8 mouse cellular contexts compared by ENCODE assay signal in the genomic region with DNA sequence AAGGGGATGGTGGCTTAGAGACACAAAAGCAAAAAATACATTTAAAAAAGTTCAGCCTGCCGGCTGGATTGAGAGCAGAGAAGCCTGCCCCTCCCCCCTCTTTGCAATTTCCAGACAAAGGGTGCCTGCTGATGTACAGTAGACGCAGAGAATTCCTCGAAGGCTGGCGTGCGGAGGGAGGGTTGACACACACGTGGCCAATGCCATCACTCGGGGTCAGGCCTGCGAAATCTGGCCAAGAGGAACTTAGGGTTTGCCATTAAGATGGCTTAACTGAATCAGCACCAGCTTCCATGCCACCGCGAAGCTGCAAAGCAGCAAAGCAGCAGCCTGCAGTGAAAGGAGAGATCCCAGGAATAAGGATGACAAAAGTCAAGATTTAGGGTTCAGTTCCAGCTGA. TPM values are rescaled to one million over a fixed set of nuclear protein-coding genes. Genes with fewer than 3 reads are reported as not detected.
DNase-seq lines count a peak whose midpoint lies in the region; ATAC-seq and TF ChIP-seq lines count a peak whose summit lies in the region.

No protein-coding gene starts in this region.

- no peak for TF ChIP-seq CTCF in brain, embryonic 14.5 days (IDR thresholded peaks at IDR 0.05; ENCODE audit: borderline replicate concordance, extremely low read depth, insufficient read depth, insufficient read length)
- TF ChIP-seq CTCF in stomach, postnatal 0 days (IDR thresholded peaks at IDR 0.05; ENCODE audit: low read depth), result no peak

- no peaks in the 10 kb centered on the region for H3K27me3 ChIP-seq in heart, embryonic 15.5 days
- H3K27me3 ChIP-seq in midbrain, embryonic 13.5 days, result no peaks in the 10 kb centered on the region
- H3K27me3 ChIP-seq in stomach, postnatal 0 days (ENCODE audit: control insufficient read depth, insufficient read depth, low read length), result no peaks in the 10 kb centered on the region

- peak overlapping the region; percentile 30; the same call in 1 of the 2 replicates for H3K9ac ChIP-seq in heart, embryonic 15.5 days
- peak overlapping the region; percentile 82 for H3K9ac ChIP-seq in midbrain, embryonic 13.5 days (replicated peaks)
- H3K9ac ChIP-seq in stomach, postnatal 0 days (ENCODE audit: low read length), result no peak overlapping the region

- WGBS in heart, embryonic 15.5 days, result 9% methylated on average over 10 of the region's 10 CpGs
- 0% methylated on average over 10 of the region's 10 CpGs for WGBS in midbrain, embryonic 13.5 days
- WGBS in stomach, postnatal 0 days, result 9% methylated on average over 10 of the region's 10 CpGs

- H3K9me3 ChIP-seq in heart, embryonic 15.5 days (replicated peaks), result no peaks in the 10 kb centered on the region
- H3K9me3 ChIP-seq in midbrain, embryonic 13.5 days, result no peaks in the 10 kb centered on the region
- H3K9me3 ChIP-seq in stomach, postnatal 0 days (ENCODE audit: control insufficient read depth, low read length), result no peaks in the 10 kb centered on the region

- peak overlapping the region; percentile 62 for H3K4me2 ChIP-seq in heart, embryonic 15.5 days
- H3K4me2 ChIP-seq in midbrain, embryonic 13.5 days (replicated peaks), result peak overlapping the region; percentile 66
- peak overlapping the region; percentile 50 for H3K4me2 ChIP-seq in stomach, postnatal 0 days (replicated peaks; ENCODE audit: low read depth)

- peak; percentile 25 for DNase-seq in layer of hippocampus, adult 11-12 months (ENCODE audit: low spot score)
- DNase-seq in layer of hippocampus, adult 9-11 months, result no peak
- peak; percentile 92 for DNase-seq in brain, embryonic 14.5 days (ENCODE audit: low read depth)
- peak; percentile 16 to 32 for DNase-seq in layer of hippocampus, postnatal 25 days (ENCODE audit: extremely low spot score in 1 of 2, low spot score in 1 of 2)
- peak; percentile 53 for DNase-seq in stomach, postnatal 0 days (ENCODE audit: low spot score)
- no peak for DNase-seq in urinary bladder, adult 2 months (ENCODE audit: low spot score)

- H3K4me1 ChIP-seq in heart, embryonic 15.5 days (replicated peaks), result peaks cover 28% of the 10 kb centered on the region
- peaks cover 26% of the 10 kb centered on the region for H3K4me1 ChIP-seq in midbrain, embryonic 13.5 days (replicated peaks)
- H3K4me1 ChIP-seq in stomach, postnatal 0 days (replicated peaks; ENCODE audit: control insufficient read depth, insufficient read depth), result peaks cover 4% of the 10 kb centered on the region; the same call in 1 of the 2 replicates

- H3K27ac ChIP-seq in heart, embryonic 15.5 days, result peak overlapping the region; percentile 65
- peak overlapping the region; percentile 93 for H3K27ac ChIP-seq in midbrain, embryonic 13.5 days
- H3K27ac ChIP-seq in stomach, postnatal 0 days (replicated peaks), result no peak overlapping the region; the same call in 1 of the 2 replicates

- no peak for TF ChIP-seq POLR2A in brain, embryonic 14.5 days (IDR thresholded peaks at IDR 0.05; ENCODE audit: borderline replicate concordance, extremely low read depth, insufficient read depth, insufficient read length, poor library complexity, severe bottlenecking)

- TF ChIP-seq EP300 in stomach, postnatal 0 days (optimal IDR thresholded peaks at IDR 0.05), result no peak

- H3K36me3 ChIP-seq in heart, embryonic 15.5 days, result no peaks in the 10 kb centered on the region
- peaks cover 13% of the 10 kb centered on the region for H3K36me3 ChIP-seq in midbrain, embryonic 13.5 days
- H3K36me3 ChIP-seq in stomach, postnatal 0 days (ENCODE audit: control insufficient read depth, insufficient read depth, low read length), result no peaks in the 10 kb centered on the region

- H3K4me3 ChIP-seq in heart, embryonic 15.5 days, result peak overlapping the region; percentile 40
- peak overlapping the region; percentile 100 for H3K4me3 ChIP-seq in midbrain, embryonic 13.5 days (replicated peaks)
- H3K4me3 ChIP-seq in stomach, postnatal 0 days (ENCODE audit: low read depth, low read length), result peak overlapping the region; percentile 93

- no peak for ATAC-seq in heart, embryonic 15.5 days (replicated peaks; ENCODE audit: insufficient number of reproducible peaks, insufficient read depth, low FRiP score, low read depth)
- no peak; the same call in 1 of the 2 replicates for ATAC-seq in midbrain, embryonic 13.5 days
- no peak for ATAC-seq in stomach, postnatal 0 days (ENCODE audit: low FRiP score, low TSS enrichment)

RNA-seq across cellular contexts. Expression of gene Sox4, which starts 5.0 kb away (rescaled TPM):
- polyA plus RNA-seq in brain, embryonic 14.5 days (2012; rRNA removed), result 327 and 346 TPM in 2 replicates
- polyA plus RNA-seq in heart, embryonic 15.5 days (2015; fragmentation: Nextera tagmentation; extraction: Ambion mirVana), result 47.4 and 48.9 TPM in 2 replicates
- 10 to 100 TPM; 27.8 to 29.1 TPM for total RNA-seq in layer of hippocampus, postnatal 25 days (2021)
- 193 and 239 TPM in 2 replicates for polyA plus RNA-seq in midbrain, embryonic 13.5 days (2015; fragmentation: Nextera tagmentation; extraction: Ambion mirVana)
- polyA plus RNA-seq in stomach, postnatal 0 days (2015; fragmentation: Nextera tagmentation; extraction: Ambion mirVana), result 23.1 and 23.8 TPM in 2 replicates
- polyA plus RNA-seq in urinary bladder, adult 2 months (2012; rRNA removed), result 19.1 and 19.8 TPM in 2 replicates

Comparison
In these comparisons a context has a peak if more than half of its experiments do, and no peak if none do; other contexts are left out.
1. DNase-seq: peak in layer of hippocampus, adult 11-12 months (single experiment), brain, embryonic 14.5 days (single experiment), layer of hippocampus, postnatal 25 days (2 of 2) and stomach, postnatal 0 days (single experiment); none in layer of hippocampus, adult 9-11 months (single experiment) and urinary bladder, adult 2 months (single experiment).
2. H3K4me3 ChIP-seq: peak in every context shown above with its lines; median percentile 100 in midbrain, embryonic 13.5 days; 93 in stomach, postnatal 0 days; 40 in heart, embryonic 15.5 days.
3. Peak in every context shown above with its lines, with median percentiles within 50 percentile points of each other: H3K4me2 ChIP-seq.